Mouse (Mus musculus): Measurements from ENCODE around the gene Tnc.

The Tnc gene

DNA sequence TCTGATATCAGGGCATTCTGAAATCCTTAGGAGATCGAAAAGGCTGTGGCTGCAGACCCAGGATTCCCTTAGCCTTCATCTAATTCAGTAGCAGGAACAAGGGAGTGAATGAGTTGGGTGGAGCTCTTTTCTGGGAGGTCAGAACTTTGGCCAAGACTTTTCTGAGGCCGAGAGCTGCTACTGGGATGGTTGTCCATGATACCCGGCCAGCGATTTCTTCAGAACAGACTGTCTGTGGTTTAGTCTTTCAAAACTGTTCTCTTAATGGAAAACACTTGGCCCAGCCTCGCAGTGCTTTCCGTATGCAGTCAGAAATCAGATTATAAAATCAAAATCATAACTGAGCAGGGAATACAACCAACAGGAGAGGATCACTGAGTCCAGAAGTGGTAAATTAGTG, 21.2 kb downstream of the Tnc start:
- DNase-seq (ENCODE audit: low read depth, low spot score) = no peak

DNA sequence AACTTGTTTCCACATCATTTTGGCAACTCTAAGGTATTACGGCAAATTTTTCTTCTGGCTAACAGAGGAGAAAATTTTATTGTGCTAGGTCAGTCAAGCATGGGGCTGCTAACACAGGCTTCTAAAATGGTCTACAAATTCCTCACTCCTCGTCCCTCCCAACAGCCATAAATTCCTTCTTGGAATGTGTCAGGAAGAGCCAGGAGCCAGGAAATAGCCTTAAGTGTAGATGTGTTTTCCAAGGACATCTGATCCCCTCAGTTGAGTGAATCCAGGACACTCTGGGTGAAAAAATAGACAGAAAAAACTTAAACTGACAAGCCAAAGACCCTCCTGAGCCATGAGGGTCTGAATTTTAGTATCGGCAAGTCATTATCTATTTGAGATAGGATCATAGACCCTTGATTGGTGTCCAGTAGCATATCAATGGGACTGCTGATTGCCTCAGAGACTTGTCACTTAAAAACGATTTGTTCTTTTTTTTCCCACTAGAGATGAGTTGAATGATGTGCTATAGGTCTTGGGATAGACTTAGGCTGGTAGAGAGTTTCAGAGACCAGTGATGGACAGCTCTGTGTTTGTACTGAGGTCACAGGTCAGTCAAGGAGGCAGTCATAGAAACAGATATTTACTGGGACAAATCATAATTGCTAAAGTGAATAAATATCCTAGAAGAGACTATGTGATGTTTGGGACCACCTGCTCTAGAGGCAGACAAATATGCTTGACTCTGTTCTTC, 22.6 kb downstream of the Tnc start:
- no peak for DNase-seq (ENCODE audit: low read depth, low spot score)

DNA sequence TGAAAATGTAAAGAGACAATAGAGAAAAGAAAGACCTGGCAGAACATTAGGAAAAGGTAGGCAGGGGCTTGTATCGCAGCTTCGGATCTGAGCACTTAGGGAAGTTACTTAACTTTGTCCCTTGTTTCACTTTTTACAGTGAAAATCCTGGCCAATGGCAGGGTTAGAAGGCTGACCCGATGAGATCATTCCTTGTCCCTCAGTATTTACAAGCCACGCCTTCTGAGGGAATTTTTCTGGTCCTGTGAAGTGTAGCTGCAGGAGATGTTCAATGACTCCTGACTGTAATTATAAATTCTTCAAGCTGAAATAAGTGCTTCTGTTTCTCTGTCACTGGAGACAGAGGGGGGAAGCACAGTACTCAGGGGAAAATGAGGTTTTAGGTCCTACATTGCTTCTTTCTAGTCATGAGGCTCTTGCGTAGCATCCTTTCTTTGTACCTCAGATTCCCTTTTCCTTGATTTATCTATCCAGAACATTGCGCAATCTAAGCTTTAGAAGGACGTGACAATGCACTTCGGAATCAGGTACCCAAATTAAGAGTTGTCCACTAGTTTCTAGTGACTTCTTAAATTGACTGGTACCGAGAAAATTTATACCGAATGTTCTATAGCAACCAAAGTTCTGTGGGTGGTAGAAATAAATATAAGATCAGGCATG, 25.8 kb downstream of the Tnc start:
- no peak for DNase-seq (ENCODE audit: low read depth, low spot score)

DNA sequence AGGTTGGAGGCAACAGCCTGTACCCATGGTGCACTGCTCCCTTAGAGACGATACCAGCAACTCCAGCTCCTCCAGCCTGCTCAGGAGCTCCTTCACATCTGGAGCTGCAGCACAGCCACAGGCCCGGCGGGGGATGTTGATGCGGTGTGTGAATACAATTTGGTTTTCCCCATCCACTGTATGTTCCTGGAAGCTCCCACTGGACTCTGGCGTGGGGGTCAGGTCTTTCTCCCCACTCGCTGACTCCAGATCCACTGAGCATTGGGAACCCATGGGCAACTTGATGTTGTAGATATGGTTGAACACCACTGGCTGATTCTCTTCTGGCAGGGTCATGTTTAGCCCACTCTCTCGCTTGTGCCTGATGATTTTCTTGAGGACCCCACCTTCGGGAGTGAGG, 26.7 kb downstream of the Tnc start:
- DNase-seq (ENCODE audit: low read depth, low spot score) = no peak

DNA sequence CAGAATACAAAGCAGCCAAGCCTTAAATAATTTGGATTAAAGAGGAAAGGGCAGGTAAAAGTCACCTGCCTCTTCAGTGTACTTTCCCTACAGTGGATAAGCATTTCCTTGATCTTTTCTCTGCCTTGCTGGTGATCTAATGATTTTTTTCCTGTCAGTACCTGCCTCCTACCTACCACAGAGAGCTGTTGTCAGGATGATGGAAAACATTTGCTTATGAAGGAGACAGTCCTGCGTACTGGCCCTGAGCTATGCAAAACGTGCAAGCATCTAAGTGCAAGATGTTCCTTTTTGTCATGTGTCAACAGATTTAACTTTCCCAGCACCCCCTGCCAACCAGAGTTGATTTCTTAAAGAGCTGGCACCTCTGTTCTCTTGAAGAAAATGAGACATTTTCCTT, 35.5 kb downstream of the Tnc start:
- no peak for DNase-seq (ENCODE audit: low read depth, low spot score)

DNA sequence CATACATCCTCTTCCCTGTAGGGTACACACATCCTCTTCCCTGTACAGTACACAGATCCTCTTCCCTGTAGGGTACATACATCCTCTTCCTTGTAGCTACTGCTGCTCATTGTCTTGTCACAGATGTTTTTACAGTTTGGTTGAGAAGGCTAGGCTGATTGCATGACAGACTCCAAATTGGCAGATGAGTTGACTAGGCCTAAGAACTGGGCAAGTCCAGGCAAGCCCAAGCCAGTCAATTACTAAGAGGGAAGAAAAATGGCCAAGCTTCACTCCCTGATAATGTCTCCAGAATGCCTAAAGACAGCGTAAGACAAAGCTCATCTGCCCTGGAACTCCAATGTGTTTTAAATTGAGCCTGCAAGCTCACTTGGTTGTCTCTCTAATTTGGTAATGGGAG, 36.9 kb downstream of the Tnc start:
- no peak for DNase-seq (ENCODE audit: low read depth, low spot score)

DNA sequence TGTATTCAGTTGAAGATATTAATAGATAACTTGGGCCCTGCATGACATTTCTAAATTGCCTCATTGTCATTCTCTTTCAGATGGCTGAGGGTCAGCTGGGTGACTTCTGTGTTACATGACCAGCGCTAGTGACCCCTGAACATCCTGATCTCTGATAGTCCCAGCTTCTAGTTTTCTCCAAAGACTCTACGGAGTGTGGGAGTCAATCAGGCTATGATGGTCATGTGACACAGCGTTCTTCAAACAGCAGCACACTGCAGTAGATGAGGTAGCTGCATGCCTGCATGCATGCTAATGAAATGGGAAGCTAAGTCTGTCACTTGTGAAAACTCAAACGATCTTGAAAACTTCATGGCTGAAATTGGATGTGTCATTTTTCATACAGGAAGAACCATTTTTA, 41.6 kb downstream of the Tnc start:
- DNase-seq (ENCODE audit: low read depth, low spot score) = no peak

DNA sequence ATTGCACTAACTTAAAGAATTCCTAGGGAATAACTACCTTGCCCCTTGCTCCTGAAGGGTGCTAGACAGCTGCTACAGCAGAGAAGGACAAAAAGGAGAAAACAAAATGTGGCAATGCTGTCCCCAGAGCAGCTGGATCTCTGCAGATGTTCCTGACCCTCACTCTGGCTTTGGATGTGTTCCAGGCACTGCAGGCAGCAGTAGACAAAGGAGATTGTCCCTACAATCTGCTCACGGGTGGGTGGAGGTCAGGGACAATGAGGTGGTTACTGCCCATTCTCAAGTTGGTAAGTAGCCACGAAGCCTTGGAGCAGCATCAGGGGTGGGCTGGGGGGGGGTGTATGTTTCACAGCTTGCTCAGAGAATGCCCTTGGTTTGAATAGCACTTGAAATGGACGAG, 43.1 kb downstream of the Tnc start:
- DNase-seq (ENCODE audit: low read depth, low spot score) = no peak

DNA sequence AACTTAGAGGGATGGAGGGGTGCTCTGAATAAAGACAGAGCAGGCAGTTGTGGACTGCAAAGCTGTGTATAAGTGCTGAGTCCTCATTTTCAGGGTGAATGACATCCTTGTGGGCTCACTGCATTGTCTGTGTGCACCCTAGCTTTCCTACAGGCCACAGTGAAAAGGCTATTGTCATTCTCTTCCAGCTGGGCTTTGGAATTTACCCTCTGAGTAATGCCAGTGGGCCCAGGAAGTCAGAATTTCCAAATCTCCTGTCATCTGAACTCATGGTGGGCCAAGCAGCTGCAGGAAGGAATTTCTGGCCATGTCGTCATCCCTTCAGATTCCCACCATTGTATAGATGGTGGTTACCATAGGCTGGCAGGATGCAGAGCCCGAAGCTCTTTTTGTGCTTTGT, 44.6 kb downstream of the Tnc start:
- DNase-seq (ENCODE audit: low read depth, low spot score) = no peak

DNA sequence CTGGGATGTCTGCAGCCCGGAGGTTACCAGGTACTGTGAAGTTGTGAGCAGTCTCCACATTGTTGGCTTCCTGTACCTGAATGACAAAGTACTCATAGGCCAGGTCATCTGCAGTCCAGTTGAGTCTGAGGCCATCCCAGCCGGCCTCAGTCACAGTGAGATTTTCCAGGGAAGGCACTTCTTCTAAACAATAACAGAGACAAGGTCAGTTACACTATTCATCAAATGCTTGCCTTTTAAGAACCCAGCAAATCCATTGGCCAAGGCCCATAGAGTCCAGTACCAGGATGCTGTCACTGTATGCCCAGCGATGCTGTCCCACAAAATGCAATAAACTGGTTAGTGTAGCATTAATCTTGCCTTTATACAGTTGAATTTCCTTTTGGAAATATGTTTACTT, 46.0 kb downstream of the Tnc start:
- no peak for DNase-seq (ENCODE audit: low read depth, low spot score)

DNA sequence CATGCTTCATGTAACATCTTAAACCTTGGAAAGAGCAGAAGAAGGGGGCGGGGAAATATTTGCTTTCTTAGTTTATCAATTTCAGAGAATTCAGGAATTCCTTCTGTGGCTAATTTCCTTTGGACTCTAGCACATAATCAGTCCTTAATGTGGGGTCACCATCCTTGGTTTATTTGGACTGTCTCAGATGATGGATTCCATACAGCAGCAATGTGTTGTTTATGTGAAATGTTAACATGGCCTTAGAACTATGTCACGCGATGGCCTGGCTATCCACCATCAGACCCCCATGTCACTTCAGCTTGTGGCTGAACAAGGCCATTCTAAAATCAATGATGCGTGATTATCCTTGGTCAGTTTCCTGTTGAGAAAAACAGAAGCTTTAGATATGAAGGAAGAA, 46.5 kb downstream of the Tnc start:
- DNase-seq (ENCODE audit: low read depth, low spot score) = no peak

DNA sequence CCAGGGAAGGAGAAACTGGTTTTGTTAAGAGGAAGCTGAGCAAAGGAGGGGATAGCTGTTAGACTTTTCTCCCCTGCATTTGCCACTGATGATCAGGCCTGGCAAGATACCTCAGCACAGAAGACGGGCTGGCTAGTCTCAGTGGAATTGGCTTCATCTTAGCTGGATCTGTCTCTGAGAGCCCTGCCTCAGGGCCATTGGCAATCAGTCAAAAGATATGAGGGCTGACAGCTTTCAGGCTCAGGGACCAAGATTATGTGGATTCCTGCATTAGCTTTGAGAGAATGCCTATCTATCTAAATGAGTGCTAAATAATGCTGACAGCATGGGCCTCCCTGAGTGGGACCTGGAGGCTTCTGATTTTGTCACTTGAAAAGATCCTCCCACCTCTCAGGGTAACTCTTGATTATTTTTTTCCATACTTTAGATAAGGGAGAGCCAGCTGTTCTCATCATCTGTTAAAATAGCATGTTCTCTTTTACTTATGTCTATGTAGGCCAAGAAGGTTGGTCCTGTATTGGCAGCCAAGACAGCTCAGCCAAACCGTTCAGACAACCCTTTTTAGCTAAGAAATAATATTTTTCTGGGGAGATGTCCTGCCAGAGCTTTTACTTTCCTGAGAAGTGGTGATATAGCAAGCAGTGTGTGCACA, 53.2 kb downstream of the Tnc start:
- no peak for DNase-seq (ENCODE audit: low read depth, low spot score)

DNA sequence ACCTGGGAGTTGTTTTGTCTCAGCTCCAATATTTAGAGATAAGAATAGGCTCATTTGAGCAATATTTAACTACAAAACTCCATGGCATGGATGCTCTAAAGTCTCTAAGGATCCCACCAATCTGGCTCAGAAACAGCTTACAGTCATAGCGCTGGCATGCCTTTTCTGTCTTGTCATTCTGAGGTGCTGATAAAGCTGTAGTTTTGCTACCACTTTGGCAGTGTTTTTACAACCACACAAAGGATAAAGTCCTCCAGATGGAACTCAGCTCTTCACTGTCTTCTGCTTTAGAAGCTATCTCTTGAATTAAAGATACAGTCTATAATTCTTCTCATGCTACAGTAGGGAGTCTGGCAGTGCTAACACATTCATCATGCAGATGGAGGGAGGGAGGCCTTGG, 56.6 kb downstream of the Tnc start:
- no peak for DNase-seq (ENCODE audit: low read depth, low spot score)

DNA sequence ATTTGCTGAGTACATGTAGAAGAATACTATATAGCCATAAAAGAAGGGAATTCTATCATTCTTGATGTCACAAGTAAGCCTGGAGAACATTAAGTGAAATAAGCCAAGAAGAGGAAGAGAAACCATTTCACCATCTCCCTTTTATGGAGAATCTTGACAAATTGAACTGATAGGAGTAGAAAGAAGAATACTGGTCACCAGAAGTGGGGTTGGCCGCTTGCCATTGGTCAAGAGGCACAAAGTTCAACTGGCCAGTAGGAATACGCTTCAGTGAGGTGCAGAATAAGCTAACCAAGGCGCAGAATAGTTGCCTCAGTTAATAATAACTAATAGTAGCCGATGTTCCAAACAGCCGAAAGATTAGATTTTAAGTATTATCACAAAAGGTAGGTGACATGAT, 58.7 kb downstream of the Tnc start:
- DNase-seq (ENCODE audit: low read depth, low spot score) = no peak

DNA sequence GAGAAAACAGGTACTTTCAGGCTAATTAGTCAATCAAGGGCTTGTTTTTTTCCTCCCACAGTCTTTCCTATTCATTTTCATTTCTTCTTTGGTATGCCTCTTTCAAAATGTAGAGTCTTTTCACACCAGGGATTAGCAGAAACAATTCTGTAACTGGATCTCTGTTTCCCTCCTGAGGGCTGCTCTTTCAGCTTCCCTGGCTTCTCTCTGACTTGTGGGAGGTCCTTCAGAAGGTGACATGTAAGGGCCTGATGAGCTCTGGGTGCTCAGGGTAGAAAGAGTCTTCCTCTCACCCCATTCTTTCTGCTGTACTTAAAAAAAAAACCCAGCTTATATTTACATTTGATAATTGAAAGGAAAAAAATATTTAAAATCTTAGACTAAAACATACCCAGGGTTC, 60.2 kb downstream of the Tnc start:
- no peak for DNase-seq (ENCODE audit: low read depth, low spot score)

DNA sequence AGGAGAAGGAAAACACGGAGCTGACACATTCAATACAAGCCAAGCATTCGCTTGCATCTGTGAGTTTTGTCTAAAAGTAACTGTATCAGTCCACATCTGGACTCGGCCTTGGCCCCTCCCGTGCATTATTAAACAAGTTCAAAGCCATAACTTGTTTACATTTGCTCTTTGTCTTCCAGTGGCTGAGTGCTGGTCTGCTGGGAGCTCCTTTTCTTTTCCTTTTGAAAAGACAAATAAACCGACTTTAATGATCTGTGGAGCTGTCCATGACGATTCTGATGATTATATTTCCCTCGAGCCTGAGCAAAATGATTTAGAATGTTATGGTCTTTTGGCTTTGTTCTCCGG, 63.7 kb downstream of the Tnc start:
- DNase-seq (ENCODE audit: low read depth, low spot score) = no peak

DNA sequence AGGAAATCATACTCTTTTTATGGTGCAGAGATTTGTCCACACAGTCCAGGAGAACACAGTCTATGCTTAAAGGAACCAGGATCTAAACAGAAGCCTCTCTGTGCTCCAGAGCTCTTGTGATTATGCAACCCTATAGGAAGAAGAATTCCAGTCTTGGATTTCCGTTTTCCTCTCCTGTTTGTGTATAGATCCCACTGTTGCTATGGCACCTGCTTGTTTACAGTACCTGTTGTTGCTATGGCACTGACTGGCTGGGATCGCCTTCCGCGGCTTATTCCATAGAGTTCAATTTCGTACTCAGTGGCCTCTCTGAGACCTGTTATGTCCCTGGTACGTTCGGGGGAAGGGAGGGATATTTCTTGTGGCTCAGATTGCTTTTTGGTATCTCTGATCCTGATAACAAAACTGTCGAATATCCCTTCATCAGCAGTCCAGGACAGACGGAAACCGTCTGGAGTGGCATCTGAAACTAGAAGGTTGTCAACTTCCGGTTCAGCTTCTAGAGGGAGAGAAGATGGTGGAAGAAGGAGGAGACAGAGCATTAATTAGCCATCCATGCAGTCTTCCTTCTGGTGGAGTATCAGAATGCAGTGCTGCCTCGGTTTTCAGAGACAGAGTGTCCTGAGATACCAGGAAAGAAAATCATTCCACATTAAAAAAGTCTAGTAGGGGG, 64.3 kb downstream of the Tnc start:
- DNase-seq (ENCODE audit: low read depth, low spot score) = no peak

DNA sequence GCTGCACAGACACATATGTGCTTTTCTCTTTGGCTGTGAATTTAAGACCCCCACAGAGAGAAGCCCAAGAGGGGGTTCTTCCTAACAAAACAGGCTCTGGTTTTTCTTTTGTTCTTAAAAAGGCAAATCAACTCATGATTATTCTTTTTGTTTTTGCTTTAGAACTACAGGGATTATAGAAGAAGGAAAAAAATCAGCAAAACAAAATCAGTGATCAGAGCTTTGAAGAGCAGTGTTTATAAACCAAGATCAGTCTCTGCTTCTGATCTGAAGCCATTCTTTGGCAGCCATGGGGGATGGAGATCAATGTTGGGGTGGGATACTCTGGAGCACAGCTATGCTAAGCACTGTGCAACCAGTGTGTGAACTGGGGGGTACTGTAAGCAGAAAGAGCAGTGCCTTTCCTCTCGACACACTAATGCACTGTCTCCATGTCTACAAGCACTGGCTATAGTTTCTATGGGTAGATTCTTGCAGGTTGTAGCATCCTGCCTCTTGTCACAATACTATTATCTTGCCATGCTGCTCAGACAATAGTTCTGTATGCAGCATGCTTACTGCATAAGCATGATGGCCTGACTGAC, 66.5 kb downstream of the Tnc start:
- no peak for DNase-seq (ENCODE audit: low read depth, low spot score)

DNA sequence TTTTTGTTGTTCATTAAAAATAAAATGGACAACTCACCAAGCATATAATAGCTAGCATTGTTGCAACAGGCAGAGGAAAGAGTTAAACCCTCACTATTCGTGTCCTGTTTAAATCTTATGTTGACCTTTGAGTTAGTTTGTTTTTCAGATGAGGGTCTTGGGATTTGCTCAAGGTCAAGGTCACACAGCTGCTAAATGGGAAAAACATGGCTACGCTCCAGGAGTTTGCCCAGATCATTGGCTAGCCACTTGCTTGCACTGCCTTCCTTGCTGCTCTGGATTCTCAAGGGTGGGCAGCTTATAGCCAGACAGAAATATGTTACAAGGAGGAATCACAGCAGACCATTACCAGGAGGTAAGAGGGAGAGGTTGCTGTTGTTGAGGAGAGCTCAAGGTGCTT, 67.2 kb downstream of the Tnc start:
- no peak for DNase-seq (ENCODE audit: low read depth, low spot score)

DNA sequence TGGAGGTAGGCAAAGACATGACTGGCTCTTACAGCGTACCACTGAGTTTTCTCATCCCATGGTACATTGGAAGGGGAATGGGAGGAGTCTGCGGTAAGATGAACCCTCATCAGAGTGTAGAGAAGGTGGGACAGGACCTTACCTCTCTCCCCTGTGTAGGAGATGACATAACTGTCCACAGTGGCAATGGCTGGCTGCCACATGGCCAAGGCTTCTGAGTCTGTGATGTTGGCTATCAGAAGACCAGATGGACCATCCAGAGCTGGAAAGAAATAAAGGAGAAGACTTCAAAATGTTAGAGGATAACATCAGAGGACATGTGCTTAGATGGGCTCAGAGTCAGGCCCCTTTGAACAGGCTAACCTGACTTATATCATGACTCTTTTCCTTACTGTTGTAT, 74.3 kb downstream of the Tnc start:
- DNase-seq (ENCODE audit: low read depth, low spot score) = no peak

DNA sequence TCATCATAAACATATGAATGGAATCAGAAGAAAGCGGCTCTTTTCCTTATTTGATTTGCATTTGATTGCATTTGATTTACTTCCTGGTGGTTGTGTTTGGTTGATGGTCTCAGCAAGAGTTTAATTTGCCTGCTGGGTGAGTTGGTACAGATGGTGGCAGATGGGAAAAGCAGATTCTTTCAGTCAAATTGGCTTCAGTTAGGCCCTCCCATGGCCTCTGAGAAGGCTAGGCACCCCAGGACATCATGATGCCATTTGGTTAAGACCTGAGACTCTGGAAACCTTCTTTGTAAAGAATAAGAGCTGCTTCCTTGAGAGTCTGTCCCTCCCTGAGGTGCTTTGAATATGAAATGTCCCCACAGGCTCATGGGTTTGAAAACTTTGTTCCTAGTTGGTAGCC, 75.1 kb downstream of the Tnc start:
- DNase-seq (ENCODE audit: low read depth, low spot score) = no peak

DNA sequence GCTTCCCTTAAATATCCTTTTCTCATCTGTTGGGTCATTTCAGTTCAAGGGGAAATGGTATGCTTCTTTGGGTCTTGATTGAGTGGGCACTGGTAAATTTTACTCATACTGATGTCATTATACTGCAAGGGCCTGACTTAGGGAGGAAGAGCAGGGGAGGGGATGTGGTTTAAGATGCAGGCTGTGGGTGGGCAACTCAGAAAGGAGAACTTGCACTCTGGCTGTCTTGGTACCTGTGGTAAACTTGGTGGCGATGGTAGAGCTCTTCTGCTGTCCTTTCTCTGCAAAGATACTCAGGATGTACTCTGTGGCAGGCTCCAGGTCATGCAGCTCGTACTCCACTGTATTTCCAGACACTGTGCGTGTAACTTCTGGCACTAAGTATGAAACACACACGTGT, 75.9 kb downstream of the Tnc start:
- DNase-seq (ENCODE audit: low read depth, low spot score) = no peak
